Mouse (Mus musculus) intestine, embryonic 16.5 days (tissue): ENCODE data around the gene 6430628N08Rik. TPM values are rescaled to one million over a fixed set of nuclear protein-coding genes. Genes with fewer than 3 reads are reported as not detected.

ENCODE experiments used
- ATAC-seq: fragments of 200-750 bp; cut with Nextera tagmentation; 2 replicates; pipeline ENCODE4 v1.8.0; 2017; ENCODE audit warnings: moderate TSS enrichment, moderate library complexity
- H3K27ac ChIP-seq: fragments of 300-500 bp; sonication (generic); 2 replicates; pipeline ENCODE4 v1.5.1; 2014; ENCODE audit warnings: mild to moderate bottlenecking, low read length
- H3K27me3 ChIP-seq: fragments of 300-500 bp; sonication (generic); replicated peaks from 2 replicates; pipeline ENCODE4 v1.6.1; 2014; ENCODE audit warnings: low read length, control low read depth, mixed read lengths; ENCODE audit not compliant: control insufficient read depth, insufficient read depth
- H3K36me3 ChIP-seq: fragments of 300-500 bp; sonication (generic); 2 replicates; pipeline ENCODE4 v1.6.1; 2014; ENCODE audit warnings: low read length, control low read depth; ENCODE audit not compliant: control insufficient read depth, insufficient read depth
- H3K4me1 ChIP-seq: fragments of 300-500 bp; sonication (generic); 2 replicates; pipeline ENCODE4 v1.6.1; 2014; ENCODE audit warnings: low read length, control low read depth, mixed read lengths; ENCODE audit not compliant: control insufficient read depth, insufficient read depth
- H3K4me2 ChIP-seq: fragments of 300-500 bp; sonication (generic); 2 replicates; pipeline ENCODE4 v1.6.1; 2014; ENCODE audit warnings: low read depth, low read length, control low read depth
- H3K4me3 ChIP-seq: fragments of 300-500 bp; sonication (generic); 2 replicates; pipeline ENCODE4 v1.5.1; 2014; ENCODE audit warnings: mild to moderate bottlenecking, low read length
- H3K9ac ChIP-seq: fragments of 300-500 bp; sonication (generic); 2 replicates; pipeline ENCODE4 v1.6.1; 2014; ENCODE audit warnings: low read depth, low read length
- H3K9me3 ChIP-seq: fragments of 300-500 bp; sonication (generic); 2 replicates; pipeline ENCODE4 v1.6.1; 2016; ENCODE audit warnings: low read length, control low read depth; ENCODE audit not compliant: control insufficient read depth
- WGBS: fragments of 180-500 bp; shearing (Covaris S2); extraction: QIAGEN DNeasy Blood & Tissue Kit; methylation state at CpG from one replicate; pipeline ENCODE4 v1.1.7; 2014; 5-methylcytosine and 5-hydroxymethylcytosine counted together
- polyA plus RNA-seq: library from polyadenylated mRNA; unstranded; fragments of >200 nt; fragmentation: Nextera tagmentation; extraction: Ambion mirVana; gene quantifications from 2 replicates; pipeline ENCODE4 v1.2.1, GENCODE M21; 2015

The 6430628N08Rik gene
- polyA plus RNA-seq, 1 experiment from 2014 or later = not detected

GRCm38 (mm10) chr4:115940681-115941080 is 50.2 kb downstream of the 6430628N08Rik start:
- 11% methylated on average over 3 of the region's 3 CpGs for WGBS
- no peak for ATAC-seq

GRCm38 (mm10) chr4:115941242-115941820 is 50.9 kb downstream of the 6430628N08Rik start:
- Histone ChIP-seq H3K27me3 (peaks cover 95% of the 10 kb centered on the region), H3K4me1 (peaks cover 7% of the 10 kb centered on the region), H3K36me3 (no peaks in the 10 kb centered on the region), H3K27ac (no peak overlapping the region), H3K9ac (no peak overlapping the region), H3K4me3 (no peak overlapping the region), H3K9me3 (no peaks in the 10 kb centered on the region), H3K4me2 (no peak overlapping the region)
- ATAC-seq = no peak
- 13% methylated on average over 9 of the region's 9 CpGs for WGBS

More at GRCm38 (mm10) chr4:115940681-115941080, 50.2 kb downstream of the 6430628N08Rik start:
- no peak overlapping the region for H3K4me3 ChIP-seq
- H3K4me1 ChIP-seq = peaks cover 7% of the 10 kb centered on the region
- peaks cover 95% of the 10 kb centered on the region for H3K27me3 ChIP-seq
- H3K27ac ChIP-seq = no peak overlapping the region
- H3K9ac ChIP-seq = no peak overlapping the region
- no peaks in the 10 kb centered on the region for H3K9me3 ChIP-seq
- no peak overlapping the region for H3K4me2 ChIP-seq
- no peaks in the 10 kb centered on the region for H3K36me3 ChIP-seq

DNA sequence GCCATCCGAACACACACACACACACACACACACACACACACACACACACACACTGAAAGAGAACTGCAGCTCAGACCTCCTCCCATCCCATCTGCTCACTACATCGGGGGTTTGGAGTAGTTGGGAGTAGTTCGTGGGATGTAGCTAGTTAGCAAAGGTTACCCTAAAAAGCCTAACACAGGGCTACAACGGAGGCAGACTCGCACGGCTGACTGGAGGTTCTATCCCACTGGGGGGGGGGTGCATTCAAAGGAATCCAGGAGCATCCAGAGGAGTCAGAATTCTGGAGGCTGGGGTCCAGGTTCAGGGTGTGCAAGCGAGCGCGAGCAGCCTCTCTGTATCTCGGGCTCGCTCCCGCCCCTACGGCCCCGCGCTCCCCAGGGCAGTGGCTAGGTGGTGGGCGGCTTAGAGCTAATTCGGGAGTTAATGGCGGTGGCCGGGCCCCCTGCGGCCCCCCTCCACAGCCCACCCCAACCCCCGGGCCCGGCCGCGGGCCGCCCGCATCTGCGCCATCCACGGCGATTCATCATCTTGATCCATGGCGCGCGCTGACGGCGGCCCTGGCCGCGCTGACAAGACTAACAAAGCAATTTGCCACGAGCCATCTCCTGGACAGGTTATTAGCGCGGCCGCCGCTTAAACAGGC is 53.3 kb downstream of the 6430628N08Rik start:
- Histone ChIP-seq H3K9ac (no peak overlapping the region), H3K4me1 (peaks cover 5% of the 10 kb centered on the region), H3K4me3 (no peak overlapping the region), H3K9me3 (no peaks in the 10 kb centered on the region), H3K36me3 (no peaks in the 10 kb centered on the region), H3K4me2 (no peak overlapping the region), H3K27me3 (peaks cover 82% of the 10 kb centered on the region), H3K27ac (no peak overlapping the region)
- no peak for ATAC-seq
- WGBS = 1% methylated on average over 41 of the region's 41 CpGs

Other genes starting within 250 kb of the 6430628N08Rik start
- gene Cyp4b1, start 242.9 kb upstream of the 6430628N08Rik start, polyA plus RNA-seq = 2.1 and 2.4 TPM in 2 replicates
- gene Efcab14, start 152.9 kb upstream of the 6430628N08Rik start, polyA plus RNA-seq = 32.9 and 33.3 TPM in 2 replicates
- 0.23 and 0.34 TPM in 2 replicates for gene Tex38, start 109.6 kb upstream of the 6430628N08Rik start, polyA plus RNA-seq
- 47.5 and 52.8 TPM in 2 replicates for gene Atpaf1, start 105.9 kb upstream of the 6430628N08Rik start, polyA plus RNA-seq
- 15.7 and 18.2 TPM in 2 replicates for gene Mob3c, start 62.6 kb upstream of the 6430628N08Rik start, polyA plus RNA-seq
- 29.4 and 30.1 TPM in 2 replicates for gene Mknk1, start 51.5 kb upstream of the 6430628N08Rik start, polyA plus RNA-seq
- not detected in 2 replicates for gene Kncn, start 6.3 kb upstream of the 6430628N08Rik start, polyA plus RNA-seq
- gene Dmbx1, start 49.3 kb downstream of the 6430628N08Rik start, polyA plus RNA-seq = not detected in 2 replicates
- 83.7 and 108 TPM in 2 replicates for gene Faah, start 127.3 kb downstream of the 6430628N08Rik start, polyA plus RNA-seq
- gene Nsun4, start 163.2 kb downstream of the 6430628N08Rik start, polyA plus RNA-seq = 39.8 and 41.7 TPM in 2 replicates
- gene Uqcrh, start 184.4 kb downstream of the 6430628N08Rik start, polyA plus RNA-seq = 745 and 751 TPM in 2 replicates
- 77.4 and 79.3 TPM in 2 replicates for gene Lrrc41, start 184.6 kb downstream of the 6430628N08Rik start, polyA plus RNA-seq
- 21.7 and 24.4 TPM in 2 replicates for gene Rad54l, start 233.0 kb downstream of the 6430628N08Rik start, polyA plus RNA-seq
- gene Pomgnt1, start 233.2 kb downstream of the 6430628N08Rik start, polyA plus RNA-seq = 35.2 and 39.9 TPM in 2 replicates